Mouse (Mus musculus) lung, embryonic 14.5 days (tissue): ENCODE measurements around the gene Nedd9. TPM values are rescaled to one million over a fixed set of nuclear protein-coding genes. Genes with fewer than 3 reads are reported as not detected.
A peak's percentile ranks its signal among the peaks of the same experiment; 100 is the strongest.

ENCODE experiments used
- ATAC-seq: fragments of 200-750 bp; cut with Nextera tagmentation; 2 replicates; pipeline ENCODE4 v1.8.0; 2017; ENCODE audit warnings: mild to moderate bottlenecking, moderate TSS enrichment, moderate library complexity; ENCODE audit not compliant: insufficient read depth
- DNase-seq: peaks from one replicate; pipeline ENCODE4 v3.0.0-alpha.2; 2015
- H3K27ac ChIP-seq: fragments of 300-500 bp; sonication (generic); 2 replicates; pipeline ENCODE4 v1.5.1; 2014; ENCODE audit warnings: low read depth, mild to moderate bottlenecking, moderate library complexity
- H3K27me3 ChIP-seq: fragments of 300-500 bp; sonication (generic); 2 replicates; pipeline ENCODE4 v1.6.1; 2014; ENCODE audit warnings: low read length, control low read depth; ENCODE audit not compliant: insufficient read depth
- H3K36me3 ChIP-seq: fragments of 300-500 bp; sonication (generic); 2 replicates; pipeline ENCODE4 v1.6.1; 2014; ENCODE audit warnings: control low read depth; ENCODE audit not compliant: insufficient read depth
- H3K4me1 ChIP-seq: fragments of 300-500 bp; sonication (generic); 2 replicates; pipeline ENCODE4 v1.6.1; 2014; ENCODE audit warnings: antibody characterized with exemption, control low read depth; ENCODE audit not compliant: insufficient read depth
- H3K4me2 ChIP-seq: fragments of 300-500 bp; sonication (generic); 2 replicates; pipeline ENCODE4 v1.6.1; 2014; ENCODE audit warnings: mild to moderate bottlenecking
- H3K4me3 ChIP-seq: fragments of 300-500 bp; sonication (generic); 2 replicates; pipeline ENCODE4 v1.5.1; 2014; ENCODE audit warnings: low read depth, low read length
- H3K9ac ChIP-seq: fragments of 300-500 bp; sonication (generic); 2 replicates; pipeline ENCODE4 v1.6.1; 2014
- H3K9me3 ChIP-seq: fragments of 300-500 bp; sonication (generic); 2 replicates; pipeline ENCODE4 v1.6.1; 2016; ENCODE audit warnings: low read depth, low read length, control low read depth
- CTCF ChIP-seq: IDR thresholded peaks from 2 replicates; pipeline ENCODE4 v1.5.1; 2016; ENCODE audit warnings: antibody characterized with exemption, low read depth
- WGBS: fragments of 180-500 bp; shearing (Covaris S2); extraction: QIAGEN DNeasy Blood & Tissue Kit; methylation state at CpG from one replicate; pipeline ENCODE4 v1.1.7; 2014; 5-methylcytosine and 5-hydroxymethylcytosine counted together
- polyA plus RNA-seq: library from polyadenylated mRNA; unstranded; fragments of >200 nt; fragmentation: Nextera tagmentation; extraction: Ambion mirVana; gene quantifications from 2 replicates; pipeline ENCODE4 v1.2.1, GENCODE M21; 2014

The Nedd9 gene
- polyA plus RNA-seq, 1 experiment from 2014 or later, result 89.4 TPM

DNA sequence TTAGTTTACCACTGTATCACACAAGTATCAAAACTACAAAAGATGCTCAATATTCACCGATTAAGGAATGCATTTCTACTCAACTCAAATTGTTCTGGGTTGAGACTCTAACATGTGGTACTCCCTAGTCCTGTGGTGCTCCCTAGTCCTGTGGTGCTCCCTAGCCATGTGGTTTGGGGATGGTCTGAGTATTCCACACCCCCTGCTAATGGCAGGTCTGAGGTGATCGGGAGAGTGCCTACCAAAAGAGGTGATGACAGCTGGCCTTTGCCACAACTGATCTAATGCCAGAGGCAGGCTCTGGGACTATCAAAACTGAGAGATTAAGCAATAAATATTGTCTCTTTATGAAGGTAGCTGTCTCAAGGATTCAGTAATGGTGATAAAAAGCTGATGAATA, 149.8 kb downstream of the Nedd9 start:
- H3K36me3 ChIP-seq, result peaks cover 55% of the 10 kb centered on the region
- H3K9me3 ChIP-seq, result no peaks in the 10 kb centered on the region
- TF ChIP-seq CTCF, result no peak
- no peak overlapping the region for H3K4me2 ChIP-seq
- peaks cover 39% of the 10 kb centered on the region for H3K4me1 ChIP-seq
- DNase-seq, result no peak
- H3K27ac ChIP-seq, result no peak overlapping the region
- H3K4me3 ChIP-seq, result no peak overlapping the region
- H3K9ac ChIP-seq, result no peak overlapping the region
- H3K27me3 ChIP-seq, result no peaks in the 10 kb centered on the region
- no peak for ATAC-seq
- WGBS, result 84% methylated on average over 2 of the region's 2 CpGs

DNA sequence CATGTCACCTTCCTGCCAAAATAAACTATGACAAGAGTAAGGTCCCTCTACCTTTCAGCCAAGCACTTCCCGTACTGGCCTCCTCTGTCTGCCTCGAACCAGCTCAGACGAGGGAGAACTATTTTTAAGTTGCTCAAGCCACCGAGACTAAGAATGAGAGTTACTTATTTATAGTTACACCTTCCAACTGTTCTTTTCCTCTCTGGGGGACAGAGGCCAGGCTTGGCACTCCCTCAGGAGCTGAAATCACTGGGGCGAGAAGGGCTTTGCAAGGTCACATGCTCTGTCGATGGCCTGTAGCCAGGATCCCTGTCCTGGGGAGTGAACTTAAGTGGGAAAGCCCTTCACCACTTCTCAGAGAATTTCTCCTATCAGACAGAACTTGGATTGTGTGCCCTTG, 150.9 kb downstream of the Nedd9 start:
- WGBS, result 34% methylated on average over 6 of the region's 6 CpGs
- no peak overlapping the region for H3K4me2 ChIP-seq
- no peak for TF ChIP-seq CTCF
- H3K27me3 ChIP-seq, result no peaks in the 10 kb centered on the region
- peak overlapping the region; percentile 64 for H3K27ac ChIP-seq
- no peaks in the 10 kb centered on the region for H3K9me3 ChIP-seq
- DNase-seq (peak; percentile 63), ATAC-seq (no peak)
- H3K36me3 ChIP-seq, result peaks cover 58% of the 10 kb centered on the region
- no peak overlapping the region for H3K9ac ChIP-seq
- H3K4me1 ChIP-seq, result peaks cover 34% of the 10 kb centered on the region
- no peak overlapping the region for H3K4me3 ChIP-seq

DNA sequence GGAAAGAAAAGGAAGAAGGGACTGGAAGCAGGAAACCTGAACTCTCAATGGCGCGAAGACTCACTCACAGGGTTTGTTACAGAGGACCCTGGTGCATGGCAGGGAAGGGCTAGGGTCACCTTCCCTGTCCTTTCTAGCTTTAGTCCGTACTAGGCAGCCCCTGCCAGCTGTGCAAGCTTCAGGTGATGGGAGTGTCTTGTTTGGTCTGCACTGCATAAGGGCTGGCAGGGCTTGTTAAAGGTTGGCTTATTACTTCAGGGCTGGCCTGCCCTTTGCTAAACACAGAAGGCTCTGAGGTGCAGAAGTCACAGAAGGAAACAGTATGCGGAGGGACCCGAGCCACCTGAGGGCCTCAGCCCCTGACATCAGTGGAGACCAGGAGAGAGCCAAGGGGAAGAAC, 151.4 kb downstream of the Nedd9 start:
- no peaks in the 10 kb centered on the region for H3K27me3 ChIP-seq
- H3K27ac ChIP-seq, result peak overlapping the region; percentile 64
- H3K9me3 ChIP-seq, result no peaks in the 10 kb centered on the region
- no peak overlapping the region for H3K4me2 ChIP-seq
- TF ChIP-seq CTCF, result no peak
- ATAC-seq, result no peak
- DNase-seq, result no peak
- H3K36me3 ChIP-seq, result peaks cover 59% of the 10 kb centered on the region
- no peak overlapping the region for H3K4me3 ChIP-seq
- no peak overlapping the region for H3K9ac ChIP-seq
- H3K4me1 ChIP-seq, result peaks cover 30% of the 10 kb centered on the region
- WGBS, result 75% methylated on average over 5 of the region's 5 CpGs

DNA sequence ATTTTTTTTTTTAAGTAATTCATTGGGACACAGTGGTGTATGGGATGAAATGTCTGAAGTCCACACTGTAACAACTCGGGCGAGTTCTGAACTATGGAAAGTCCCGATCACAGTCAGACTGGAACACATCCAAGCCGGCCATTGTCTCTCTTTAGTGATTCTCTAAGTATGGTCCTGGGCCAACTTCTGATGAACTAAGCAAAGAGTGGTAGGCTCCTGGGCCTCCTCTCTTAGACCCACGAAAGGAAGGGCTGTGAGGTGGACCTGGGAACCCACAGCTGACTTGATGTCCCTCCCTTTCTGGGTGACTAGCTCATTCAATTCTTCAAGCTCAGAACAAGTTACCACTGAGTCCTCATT, 152.5 kb downstream of the Nedd9 start:
- peak overlapping the region; percentile 71; the same call in 1 of the 2 replicates for H3K27ac ChIP-seq

DNA sequence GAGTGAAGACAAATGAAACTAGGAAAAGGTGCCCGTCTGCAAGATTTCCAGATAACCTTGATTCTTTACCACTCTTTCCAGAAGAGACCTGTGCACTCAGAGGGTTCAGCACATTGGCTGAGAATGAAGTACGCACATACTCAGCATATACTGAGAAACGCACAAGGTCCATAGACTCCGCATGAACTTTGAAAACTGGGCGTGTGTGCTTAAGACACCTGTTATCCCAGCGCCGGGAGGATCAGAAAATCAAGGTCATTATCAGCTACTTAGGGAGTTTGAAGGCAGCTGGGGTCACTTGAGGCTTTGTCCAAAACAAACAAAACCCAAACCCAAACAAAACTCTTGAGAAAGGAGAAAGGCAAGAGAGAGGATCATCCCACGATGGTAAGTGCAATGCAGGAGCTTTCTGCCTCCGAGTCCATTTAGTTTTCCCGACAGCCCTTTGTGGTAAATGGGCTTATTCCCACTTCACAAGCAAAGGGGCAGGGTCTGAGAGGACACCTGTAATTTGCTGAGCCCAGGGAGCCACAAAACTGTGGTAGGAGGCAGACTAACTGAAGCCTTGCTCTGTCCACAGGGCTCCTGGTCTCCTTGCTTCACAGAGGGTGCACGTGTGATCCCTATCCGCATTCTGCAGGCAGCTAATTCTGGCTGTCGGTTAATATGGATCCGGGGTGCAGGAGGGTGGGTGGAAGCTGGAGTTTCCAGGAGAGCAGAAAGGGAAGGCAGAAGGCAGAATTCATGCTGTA, 153.1 kb downstream of the Nedd9 start:
- WGBS, result 51% methylated on average over 14 of the region's 14 CpGs
- ATAC-seq, result no peak
- no peak for TF ChIP-seq CTCF
- Histone ChIP-seq H3K4me3 (no peak overlapping the region), H3K36me3 (peaks cover 65% of the 10 kb centered on the region), H3K27me3 (no peaks in the 10 kb centered on the region), H3K9ac (no peak overlapping the region), H3K4me2 (no peak overlapping the region), H3K4me1 (peaks cover 24% of the 10 kb centered on the region), H3K9me3 (no peaks in the 10 kb centered on the region), H3K27ac (no peak overlapping the region)
- no peak for DNase-seq

More for the DNA sequence above, 152.5 kb downstream of the Nedd9 start:
- WGBS, result 60% methylated on average over 5 of the region's 5 CpGs
- H3K36me3 ChIP-seq, result peaks cover 64% of the 10 kb centered on the region
- H3K9ac ChIP-seq, result no peak overlapping the region
- no peaks in the 10 kb centered on the region for H3K9me3 ChIP-seq
- H3K4me1 ChIP-seq, result peaks cover 25% of the 10 kb centered on the region
- H3K4me2 ChIP-seq, result 0 out of 2 replicates have a peak overlapping the region, but pooled peaks have one; percentile 2
- DNase-seq, result peak; percentile 59
- H3K4me3 ChIP-seq, result no peak overlapping the region
- no peak for TF ChIP-seq CTCF
- no peaks in the 10 kb centered on the region for H3K27me3 ChIP-seq
- no peak for ATAC-seq

DNA sequence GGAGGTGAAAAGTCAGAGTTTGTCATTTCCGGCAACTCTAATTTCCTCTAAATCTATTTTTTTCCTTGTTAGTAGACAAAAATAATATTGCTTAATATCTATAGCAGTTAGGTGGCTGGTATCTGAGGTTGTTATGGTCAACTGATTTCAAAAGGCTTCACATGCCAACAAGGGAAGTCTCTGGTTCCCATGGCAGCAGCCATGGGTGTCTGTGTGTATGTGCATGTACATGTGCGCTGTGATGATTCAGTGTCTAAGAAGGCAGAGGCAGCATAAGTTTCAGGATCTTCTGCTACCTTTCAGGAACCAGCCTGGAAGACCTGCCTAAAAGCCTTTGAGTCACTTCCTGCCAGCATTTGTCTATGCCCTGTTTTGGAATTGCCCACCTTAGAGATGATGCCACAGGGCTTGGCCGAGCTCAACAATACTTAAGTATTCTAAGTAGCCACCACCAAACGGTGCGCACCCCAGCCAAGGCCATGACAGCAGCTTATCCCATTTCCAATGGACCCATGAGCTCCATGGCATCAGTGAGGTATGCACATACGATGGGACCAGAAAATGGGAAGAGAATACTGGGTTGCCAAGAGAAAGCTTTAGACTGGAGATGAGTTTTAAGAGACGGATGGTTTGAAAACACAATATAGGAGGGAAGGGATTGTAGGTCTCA, 155.4 kb downstream of the Nedd9 start:
- peaks cover 24% of the 10 kb centered on the region for H3K4me1 ChIP-seq
- H3K27ac ChIP-seq, result no peak overlapping the region

DNA sequence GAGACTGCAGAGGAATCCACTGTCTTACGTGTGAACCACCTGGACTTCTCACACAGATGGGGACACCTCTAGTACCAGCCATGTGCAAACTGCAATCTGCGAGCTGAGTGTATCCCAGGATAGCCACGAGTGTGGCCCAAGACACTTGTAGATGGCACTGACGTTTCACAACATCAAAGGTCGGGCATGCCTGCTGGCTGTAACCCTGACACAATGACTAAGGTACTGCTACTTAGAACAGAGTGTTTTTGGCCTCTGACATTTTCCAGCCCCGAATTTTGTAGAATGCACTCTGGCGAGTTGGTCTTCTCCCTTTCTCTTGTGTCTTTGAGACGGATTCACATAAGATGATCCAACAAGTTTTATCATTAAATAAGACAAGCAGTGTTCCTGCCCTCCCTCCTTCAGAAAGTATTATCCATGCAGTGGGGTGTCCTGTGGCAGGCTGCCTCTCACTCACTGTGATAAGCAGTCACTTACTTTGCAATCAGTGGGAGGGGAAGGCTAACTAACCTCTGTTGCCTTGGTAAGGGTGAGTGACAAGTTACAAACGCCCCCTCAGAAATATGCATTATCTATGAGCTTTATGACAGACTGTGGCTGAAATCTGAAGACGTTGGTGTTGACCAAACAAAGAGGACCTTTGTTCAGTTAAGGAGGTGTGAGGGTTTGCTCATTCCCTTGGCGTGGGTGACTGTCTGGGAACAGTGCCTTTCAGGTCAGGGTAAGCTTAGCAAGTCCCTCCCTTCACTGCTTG, 156.4 kb downstream of the Nedd9 start:
- H3K27ac ChIP-seq, result no peak overlapping the region; the same call in 1 of the 2 replicates
- H3K9ac ChIP-seq, result no peak overlapping the region
- H3K27me3 ChIP-seq, result no peaks in the 10 kb centered on the region
- no peaks in the 10 kb centered on the region for H3K9me3 ChIP-seq
- no peak for ATAC-seq
- peaks cover 51% of the 10 kb centered on the region for H3K36me3 ChIP-seq
- WGBS, result 49% methylated on average over 11 of the region's 11 CpGs
- no peak overlapping the region for H3K4me3 ChIP-seq
- no peak overlapping the region for H3K4me2 ChIP-seq
- TF ChIP-seq CTCF, result no peak
- peaks cover 18% of the 10 kb centered on the region for H3K4me1 ChIP-seq
- no peak for DNase-seq

More for the DNA sequence above, 155.4 kb downstream of the Nedd9 start:
- DNase-seq (no peak), ATAC-seq (no peak)
- 88% methylated on average over 7 of the region's 7 CpGs for whole genome bisulfite sequencing
- H3K4me2 ChIP-seq, result no peak overlapping the region
- no peak overlapping the region for H3K9ac ChIP-seq
- H3K36me3 ChIP-seq, result peaks cover 49% of the 10 kb centered on the region
- H3K9me3 ChIP-seq, result no peaks in the 10 kb centered on the region
- H3K27me3 ChIP-seq, result no peaks in the 10 kb centered on the region
- no peak overlapping the region for H3K4me3 ChIP-seq
- no peak for TF ChIP-seq CTCF
